Mouse (Mus musculus) neural tube, embryonic 11.5 days (tissue): ENCODE measurements around the gene Opn1sw. TPM values are rescaled to one million over a fixed set of nuclear protein-coding genes. Genes with fewer than 3 reads are reported as not detected.
"Not testable (repeated sequence)": the region's sequence is repeated elsewhere in the genome, so short reads cannot be mapped to it uniquely, and the experiment has no call there.

Experiments used
- ATAC-seq: fragments of 200-750 bp; cut with Nextera tagmentation; 2 replicates; pipeline ENCODE4 v1.8.0; 2017; ENCODE audit warnings: moderate number of reproducible peaks, mild to moderate bottlenecking, moderate TSS enrichment, moderate library complexity; ENCODE audit not compliant: insufficient read depth, low FRiP score, low TSS enrichment
- DNase-seq: peaks from one replicate; pipeline ENCODE4 v3.0.0-alpha.2; 2015; ENCODE audit warnings: low spot score
- H3K27ac ChIP-seq: fragments of 300-500 bp; sonication (generic); 2 replicates; pipeline ENCODE4 v1.5.1; 2014; ENCODE audit warnings: low read depth, mild to moderate bottlenecking, low read length
- H3K27me3 ChIP-seq: fragments of 300-500 bp; sonication (generic); 2 replicates; pipeline ENCODE4 v1.6.1; 2014; ENCODE audit warnings: mild to moderate bottlenecking, low read length, mixed read lengths; ENCODE audit not compliant: control insufficient read depth, insufficient read depth
- H3K36me3 ChIP-seq: fragments of 300-500 bp; sonication (generic); 2 replicates; pipeline ENCODE4 v1.6.1; 2014; ENCODE audit warnings: mild to moderate bottlenecking, low read length, moderate library complexity, mixed read lengths; ENCODE audit not compliant: control insufficient read depth, insufficient read depth
- H3K4me1 ChIP-seq: fragments of 300-500 bp; sonication (generic); 2 replicates; pipeline ENCODE4 v1.6.1; 2014; ENCODE audit warnings: low read length, mixed read lengths; ENCODE audit not compliant: control insufficient read depth, insufficient read depth
- H3K4me2 ChIP-seq: fragments of 300-500 bp; sonication (generic); 2 replicates; pipeline ENCODE4 v1.6.1; 2014; ENCODE audit warnings: low read depth, mild to moderate bottlenecking, moderate library complexity
- H3K4me3 ChIP-seq: fragments of 300-500 bp; sonication (generic); 2 replicates; pipeline ENCODE4 v1.5.1; 2014; ENCODE audit warnings: low read depth, low read length
- H3K9ac ChIP-seq: fragments of 300-500 bp; sonication (generic); 2 replicates; pipeline ENCODE4 v1.6.1; 2014; ENCODE audit warnings: mild to moderate bottlenecking, low read length
- H3K9me3 ChIP-seq: fragments of 300-500 bp; sonication (generic); 2 replicates; pipeline ENCODE4 v1.6.1; 2016; ENCODE audit warnings: low read length; ENCODE audit not compliant: control insufficient read depth
- WGBS: fragments of 180-500 bp; shearing (Covaris S2); extraction: QIAGEN DNeasy Blood & Tissue Kit; methylation state at CpG from one replicate; pipeline ENCODE4 v1.1.7; 2014; 5-methylcytosine and 5-hydroxymethylcytosine counted together
- polyA plus RNA-seq: library from polyadenylated mRNA; unstranded; fragments of >200 nt; fragmentation: Nextera tagmentation; extraction: Ambion mirVana; gene quantifications from 2 replicates; pipeline ENCODE4 v1.2.1, GENCODE M21; 2014

Gene Opn1sw
- polyA plus RNA-seq, 1 experiment from 2014 or later: 0.20 TPM

DNA sequence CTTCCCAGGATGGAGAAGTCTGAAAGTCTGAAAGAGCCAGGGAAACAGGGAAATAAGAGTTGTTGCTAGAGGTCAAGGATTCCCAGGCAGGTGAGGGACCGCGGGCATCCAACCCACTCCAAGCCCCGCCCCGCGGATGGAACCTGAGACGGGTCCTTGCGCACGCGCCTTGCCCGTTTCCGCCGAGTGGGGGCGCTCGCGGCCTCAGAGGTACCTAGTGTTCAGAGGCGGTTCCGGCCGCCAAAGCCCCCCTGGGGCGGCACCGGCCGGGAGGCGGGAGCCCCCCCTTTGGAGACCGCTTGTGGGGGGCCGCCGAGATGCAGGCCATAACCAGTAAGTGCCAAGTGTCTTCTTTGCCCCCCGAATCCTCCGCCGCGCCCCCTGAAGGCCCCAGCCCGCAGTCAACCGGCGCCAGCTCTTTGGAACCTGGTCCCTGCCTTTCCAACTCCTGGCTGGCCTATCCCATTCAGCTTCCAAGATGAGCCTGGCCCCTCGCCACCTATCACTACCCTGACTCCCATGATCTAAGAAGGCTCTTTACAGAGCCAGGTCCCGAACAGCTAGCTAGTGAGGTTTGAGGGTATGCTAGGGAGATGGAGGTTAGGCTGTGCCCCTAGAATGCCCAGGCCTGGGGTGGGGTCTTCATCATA, 14.6 kb upstream of the Opn1sw start:
- H3K9ac ChIP-seq: no peak overlapping the region
- H3K9me3 ChIP-seq: no peaks in the 10 kb centered on the region
- WGBS: 7% methylated on average over 34 of the region's 34 CpGs
- no peak overlapping the region for H3K27ac ChIP-seq
- no peak for ATAC-seq
- H3K4me2 ChIP-seq: no peak overlapping the region
- H3K4me1 ChIP-seq: peaks cover 8% of the 10 kb centered on the region; the same call in 1 of the 2 replicates
- no peak overlapping the region for H3K4me3 ChIP-seq
- peak; percentile 45 for DNase-seq
- no peaks in the 10 kb centered on the region for H3K36me3 ChIP-seq
- H3K27me3 ChIP-seq: no peaks in the 10 kb centered on the region

DNA sequence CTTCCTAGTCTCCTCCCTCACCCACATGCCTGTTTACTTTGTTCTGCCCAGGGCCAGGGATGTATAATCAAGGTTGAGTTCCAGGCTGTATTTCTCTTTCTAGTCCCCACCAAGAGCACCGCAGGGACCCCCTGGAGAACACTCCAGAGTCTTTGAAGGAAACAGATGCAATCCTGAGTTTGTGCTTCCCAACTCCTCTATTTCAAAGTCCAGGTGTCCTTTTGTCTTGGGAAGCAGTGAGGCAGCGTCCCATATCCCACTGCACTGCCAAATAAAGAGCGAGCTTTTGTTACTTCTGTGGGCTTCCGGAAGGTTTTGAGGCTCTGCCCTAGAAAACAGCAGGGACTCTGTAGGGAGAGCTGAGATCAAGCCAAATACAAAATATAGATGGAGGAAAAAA, 11.6 kb upstream of the Opn1sw start:
- 85% methylated on average over 4 of the region's 4 CpGs for WGBS
- H3K27ac ChIP-seq: no peak overlapping the region
- no peaks in the 10 kb centered on the region for H3K9me3 ChIP-seq
- DNase-seq (no peak), ATAC-seq (no peak)
- H3K9ac ChIP-seq: no peak overlapping the region
- no peak overlapping the region for H3K4me3 ChIP-seq
- H3K4me1 ChIP-seq: peaks cover 4% of the 10 kb centered on the region; the same call in 1 of the 2 replicates
- H3K27me3 ChIP-seq: no peaks in the 10 kb centered on the region
- H3K4me2 ChIP-seq: no peak overlapping the region
- no peaks in the 10 kb centered on the region for H3K36me3 ChIP-seq

DNA sequence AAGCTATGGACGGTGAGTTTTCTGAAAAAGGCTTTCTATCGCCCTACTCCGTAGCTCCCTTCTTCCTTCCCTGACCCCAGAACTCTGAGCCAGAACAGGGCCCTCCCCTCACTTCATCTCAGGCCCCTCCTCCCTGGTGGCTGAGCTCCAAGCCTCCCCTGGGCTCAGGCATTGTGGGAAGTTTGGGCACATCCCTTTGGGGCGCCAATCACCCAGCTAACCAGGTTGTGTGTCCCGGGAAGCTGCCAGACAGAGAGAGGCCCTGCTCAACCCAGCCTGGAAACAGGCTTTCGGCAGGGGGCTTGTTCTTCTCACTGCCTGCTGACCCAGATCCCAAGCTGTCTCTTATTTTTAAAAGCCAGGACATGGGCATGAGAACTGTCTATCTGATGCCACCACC, 9.3 kb upstream of the Opn1sw start:
- DNase-seq: no peak
- 8% methylated on average over 6 of the region's 6 CpGs for WGBS
- no peaks in the 10 kb centered on the region for H3K9me3 ChIP-seq
- peak overlapping the region; percentile 69 for H3K4me3 ChIP-seq
- H3K36me3 ChIP-seq: no peaks in the 10 kb centered on the region
- peak overlapping the region; percentile 87 for H3K4me2 ChIP-seq
- H3K9ac ChIP-seq: peak overlapping the region; percentile 77
- H3K4me1 ChIP-seq: peaks cover 4% of the 10 kb centered on the region; the same call in 1 of the 2 replicates
- peaks cover 6% of the 10 kb centered on the region; the same call in 1 of the 2 replicates for H3K27me3 ChIP-seq
- H3K27ac ChIP-seq: no peak overlapping the region
- no peak for ATAC-seq

DNA sequence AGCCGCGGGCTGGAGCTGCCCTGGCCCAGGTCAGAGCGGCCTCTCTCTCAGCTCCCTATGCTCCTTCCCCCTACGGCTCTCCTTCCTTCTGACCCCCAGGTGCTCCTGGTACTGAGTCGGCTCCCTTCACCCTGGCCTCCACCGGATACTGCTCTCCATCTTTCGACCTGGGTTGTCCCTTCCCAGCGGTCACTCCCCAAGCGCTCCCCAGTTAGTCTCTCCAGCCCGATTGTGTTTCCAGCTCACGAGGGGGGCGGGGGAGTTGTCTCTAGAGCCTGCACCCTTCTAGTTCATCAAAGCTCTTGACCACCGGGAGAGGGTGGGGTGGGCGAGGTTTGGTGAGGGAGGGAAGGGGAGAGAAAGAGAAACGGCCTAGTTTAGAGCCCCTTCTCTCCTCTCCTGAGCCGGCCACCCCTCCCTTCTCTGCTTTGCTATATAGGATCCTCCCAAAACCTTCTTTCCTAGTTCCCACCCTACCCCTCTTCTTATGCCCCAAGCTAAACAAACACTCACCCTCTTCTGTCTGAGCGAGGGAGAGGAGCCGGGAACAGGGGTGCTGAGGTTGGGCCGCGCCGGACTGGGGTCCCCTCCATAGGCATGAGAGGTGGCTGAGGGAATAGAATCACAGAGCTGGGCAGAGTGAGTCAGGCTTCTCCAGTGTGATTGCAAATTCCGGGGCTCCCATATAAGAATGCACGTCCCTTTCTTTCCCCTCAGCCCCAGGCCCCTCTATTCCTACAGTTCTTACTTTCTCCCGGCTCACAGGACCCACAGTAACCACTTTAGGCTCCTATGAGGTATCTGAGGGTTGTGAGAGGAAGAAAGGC, 8.7 kb upstream of the Opn1sw start:
- Histone ChIP-seq H3K36me3 (no peaks in the 10 kb centered on the region), H3K4me1 (peaks cover 4% of the 10 kb centered on the region; the same call in 1 of the 2 replicates), H3K27ac (peak overlapping the region; percentile 60; the same call in 1 of the 2 replicates), H3K27me3 (peaks cover 6% of the 10 kb centered on the region; the same call in 1 of the 2 replicates), H3K4me2 (peak overlapping the region; percentile 87), H3K4me3 (peak overlapping the region; percentile 69), H3K9me3 (no peaks in the 10 kb centered on the region), H3K9ac (peak overlapping the region; percentile 77)
- DNase-seq: peak; percentile 53
- 1% methylated on average over 24 of the region's 24 CpGs for WGBS
- ATAC-seq: peak; percentile 81

DNA sequence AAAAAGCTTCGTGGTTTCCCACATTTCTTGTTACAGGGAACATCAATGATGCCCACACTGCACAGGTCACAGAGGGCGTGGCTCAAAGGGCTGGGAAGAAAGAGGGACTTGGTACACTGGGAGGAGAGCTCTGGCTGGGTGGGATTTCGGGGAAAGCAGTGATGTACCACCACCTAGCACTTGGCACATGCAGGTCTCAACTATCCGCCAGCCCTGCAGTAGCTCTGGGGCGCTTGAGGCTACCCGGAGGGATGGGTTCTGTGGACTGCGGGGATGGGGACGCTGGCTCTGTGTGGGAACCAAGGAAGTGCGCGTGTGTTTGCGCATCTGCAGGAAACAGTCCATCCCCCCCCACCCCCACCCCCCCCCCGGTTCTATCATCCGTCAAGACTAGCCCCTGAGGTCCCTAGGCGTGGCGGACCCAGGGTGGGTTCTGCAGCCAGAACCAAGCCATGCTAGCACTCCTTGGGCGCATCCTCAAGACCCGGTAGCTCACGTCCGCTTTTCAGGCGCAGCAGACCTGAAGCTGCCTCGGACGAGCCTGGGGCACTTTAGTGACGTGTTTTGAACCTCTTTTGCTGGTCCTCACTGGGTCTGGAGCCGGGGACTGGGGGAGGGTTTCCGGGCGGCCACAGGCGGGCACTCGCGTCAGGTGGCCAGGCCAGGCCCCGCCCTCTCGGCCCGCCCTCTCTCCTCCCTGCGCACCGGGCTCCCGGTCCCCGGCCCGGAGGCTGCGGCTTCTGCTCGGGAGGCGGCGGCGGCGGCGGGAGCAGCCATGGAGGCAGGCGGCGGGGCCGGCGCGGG, 7.8 kb upstream of the Opn1sw start, which contains the start of gene Ccdc136:
TSS of gene Ccdc136 (plus strand) at position 400 of the 804 bp plus-strand sequence.
- ATAC-seq: peak; percentile 90
- peak within 1 kb of the TSS; percentile 60; the same call in 1 of the 2 replicates for H3K27ac ChIP-seq
- H3K4me3 ChIP-seq: peak within 1 kb of the TSS; percentile 69
- peaks cover 4% of the 10 kb centered on the region; the same call in 1 of the 2 replicates for H3K4me1 ChIP-seq
- peak within 1 kb of the TSS; percentile 87 for H3K4me2 ChIP-seq
- WGBS: under 1% methylated on average over 30 of the region's 49 CpGs
- no peaks in the 10 kb centered on the region for H3K9me3 ChIP-seq
- DNase-seq: peak; percentile 79
- H3K36me3 ChIP-seq: no peaks in the 10 kb centered on the region
- H3K9ac ChIP-seq: peak within 1 kb of the TSS; percentile 77
- peaks cover 6% of the 10 kb centered on the region; the same call in 1 of the 2 replicates for H3K27me3 ChIP-seq

DNA sequence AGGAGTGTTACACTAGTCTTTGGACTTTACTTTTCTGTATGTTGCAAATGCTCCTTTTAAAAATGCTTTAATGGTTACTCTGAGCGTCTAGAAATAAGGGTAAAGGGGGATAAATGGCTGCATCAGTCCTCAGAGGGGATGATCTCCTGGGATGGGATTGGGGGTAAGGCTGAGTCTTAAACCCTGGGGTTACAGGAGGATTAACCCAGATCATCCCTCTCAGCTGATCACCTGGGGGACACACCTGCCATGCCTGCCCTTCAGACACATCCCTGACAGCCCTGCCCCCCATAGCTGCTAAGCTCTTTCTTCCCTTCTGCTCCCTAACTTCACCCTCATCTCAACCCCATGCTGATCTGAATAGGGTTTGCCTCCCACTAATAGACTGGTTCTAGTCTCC, 6.0 kb upstream of the Opn1sw start:
- Histone ChIP-seq H3K9ac (no peak overlapping the region), H3K27me3 (peaks cover 6% of the 10 kb centered on the region; the same call in 1 of the 2 replicates), H3K4me1 (peaks cover 4% of the 10 kb centered on the region; the same call in 1 of the 2 replicates), H3K4me2 (no peak overlapping the region), H3K27ac (no peak overlapping the region), H3K36me3 (no peaks in the 10 kb centered on the region), H3K9me3 (no peaks in the 10 kb centered on the region), H3K4me3 (no peak overlapping the region)
- ATAC-seq (no peak), DNase-seq (no peak)
- 64% methylated on average over 1 of the region's 1 CpGs for WGBS

DNA sequence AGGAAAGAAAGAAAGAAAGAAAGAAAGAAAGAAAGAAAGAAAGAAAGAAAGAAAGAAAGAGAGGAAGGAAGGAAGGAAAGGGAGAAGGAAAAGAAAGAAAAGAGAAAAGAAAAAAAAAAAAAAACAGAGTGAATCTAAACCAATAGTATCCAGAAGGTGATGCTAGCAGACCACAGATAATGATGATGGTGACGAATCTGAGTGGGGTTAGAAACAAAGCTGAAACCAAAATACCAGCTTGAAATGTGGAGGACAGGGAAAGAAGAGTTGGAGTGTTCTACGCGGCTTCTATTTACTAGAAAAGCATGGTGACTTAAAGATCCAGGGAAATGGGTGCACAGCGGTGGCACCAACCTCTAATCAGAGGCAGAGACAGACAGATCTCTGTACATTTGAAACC, 3.5 kb upstream of the Opn1sw start:
- no peak overlapping the region for H3K27ac ChIP-seq
- H3K36me3 ChIP-seq: no peaks in the 10 kb centered on the region
- H3K4me1 ChIP-seq: peaks cover 3% of the 10 kb centered on the region; the same call in 1 of the 2 replicates
- no peak overlapping the region for H3K9ac ChIP-seq
- ATAC-seq (no peak), DNase-seq (no peak)
- no peaks in the 10 kb centered on the region for H3K9me3 ChIP-seq
- peaks cover 6% of the 10 kb centered on the region; the same call in 1 of the 2 replicates for H3K27me3 ChIP-seq
- 72% methylated on average over 4 of the region's 4 CpGs for WGBS
- H3K4me3 ChIP-seq: no peak overlapping the region
- no peak overlapping the region for H3K4me2 ChIP-seq

DNA sequence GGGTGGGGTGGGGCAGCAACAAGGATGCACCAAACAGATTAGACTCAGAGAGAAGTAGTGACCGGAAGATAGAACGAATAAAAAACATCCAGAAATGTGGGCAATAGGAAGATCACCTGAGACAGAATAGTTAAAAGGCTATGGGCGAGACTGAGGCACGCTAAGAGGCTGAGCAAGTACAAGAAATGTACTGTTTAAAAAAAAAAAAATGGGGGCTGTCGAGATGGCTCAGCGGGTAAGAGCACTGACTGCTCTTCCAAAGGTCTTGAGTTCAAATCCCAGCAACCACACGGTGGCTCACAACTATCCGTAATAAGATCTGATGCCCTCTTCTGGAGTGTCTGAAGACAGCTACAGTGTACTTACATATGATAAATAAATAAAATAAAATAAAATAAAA, 3.0 kb upstream of the Opn1sw start:
- H3K4me1 ChIP-seq, H3K4me3 ChIP-seq, H3K9me3 ChIP-seq, ATAC-seq, DNase-seq, H3K27me3 ChIP-seq, H3K9ac ChIP-seq, H3K36me3 ChIP-seq, H3K4me2 ChIP-seq, H3K27ac ChIP-seq: not testable (repeated sequence)
- 76% methylated on average over 8 of the region's 8 CpGs for WGBS
